Mouse (Mus musculus) c-Kit-positive CD71-positive TER-119-positive erythroid progenitor cells, embryonic 14.5 days (primary cell): ENCODE data around the gene Nek11.
A peak's percentile ranks its signal among the peaks of the same experiment; 100 is the strongest.

Experiments
- DNase-seq: peaks from one replicate; pipeline ENCODE4 v3.0.0-alpha.2; 2013; ENCODE audit warnings: low spot score

The Nek11 gene

GRCm38 (mm10) chr9:105313250-105313649 is 82.1 kb downstream of the Nek11 start:
- DNase-seq = no peak

- no peak for DNase-seq
These were observed 82.6 kb downstream of the Nek11 start for GRCm38 (mm10) chr9:105312686-105313085.

GRCm38 (mm10) chr9:105309553-105310281 is 85.6 kb downstream of the Nek11 start:
- DNase-seq = no peak

GRCm38 (mm10) chr9:105306042-105306441 is 89.3 kb downstream of the Nek11 start:
- no peak for DNase-seq

- no peak for DNase-seq
These were observed 93.1 kb downstream of the Nek11 start for GRCm38 (mm10) chr9:105302230-105302629.

- no peak for DNase-seq
These were observed 93.9 kb downstream of the Nek11 start for GRCm38 (mm10) chr9:105301396-105301795.

- DNase-seq = no peak
These were observed 94.5 kb downstream of the Nek11 start for GRCm38 (mm10) chr9:105300738-105301325.

- no peak for DNase-seq
These were observed 110.7 kb downstream of the Nek11 start for GRCm38 (mm10) chr9:105284670-105285069.

GRCm38 (mm10) chr9:105282725-105283124 is 112.6 kb downstream of the Nek11 start:
- peak; percentile 0 for DNase-seq

- no peak for DNase-seq
These were observed 120.4 kb downstream of the Nek11 start for GRCm38 (mm10) chr9:105274925-105275324.

- no peak for DNase-seq
These were observed 121.0 kb downstream of the Nek11 start for GRCm38 (mm10) chr9:105274286-105274685.

- peak; percentile 2 for DNase-seq
These were observed 123.1 kb downstream of the Nek11 start for GRCm38 (mm10) chr9:105272241-105272640.

GRCm38 (mm10) chr9:105263140-105263539 is 132.2 kb downstream of the Nek11 start:
- DNase-seq = no peak

GRCm38 (mm10) chr9:105257668-105258067 is 137.7 kb downstream of the Nek11 start:
- no peak for DNase-seq

- no peak for DNase-seq
These were observed 141.2 kb downstream of the Nek11 start for GRCm38 (mm10) chr9:105254076-105254475.

- DNase-seq = no peak
These were observed 142.8 kb downstream of the Nek11 start for GRCm38 (mm10) chr9:105252349-105253041.

- DNase-seq = no peak
These were observed 144.1 kb downstream of the Nek11 start for GRCm38 (mm10) chr9:105251256-105251655.

- DNase-seq = no peak
These were observed 151.3 kb downstream of the Nek11 start for GRCm38 (mm10) chr9:105244024-105244423.

- no peak for DNase-seq
These were observed 180.9 kb downstream of the Nek11 start for GRCm38 (mm10) chr9:105214434-105214833.

GRCm38 (mm10) chr9:105200305-105200704 is 195.0 kb downstream of the Nek11 start:
- DNase-seq = no peak

- DNase-seq = no peak
These were observed 208.6 kb downstream of the Nek11 start for GRCm38 (mm10) chr9:105186725-105187124.

- DNase-seq = no peak
These were observed 212.9 kb downstream of the Nek11 start for GRCm38 (mm10) chr9:105182392-105182791.

- no peak for DNase-seq
These were observed 250.3 kb downstream of the Nek11 start, which contains the start of gene 1700080E11Rik for GRCm38 (mm10) chr9:105144992-105145391. Gene 1700080E11Rik (minus strand): TSS chr9:105145092.
